Mouse (Mus musculus) lung, postnatal 25 days (tissue): ENCODE measurements around the gene Sez6l.

Experiments used
- DNase-seq: peaks from one replicate; pipeline ENCODE4 v3.0.0; 2022; ENCODE audit warnings: low spot score

Sez6l gene

GRCm38 (mm10) chr5:112384805-112385472 lies 192.0 kb downstream of the Sez6l start:
- DNase-seq: no peak

- peak; percentile 34 for DNase-seq
These were observed 194.2 kb downstream of the Sez6l start for GRCm38 (mm10) chr5:112382641-112383330.

GRCm38 (mm10) chr5:112382042-112382441 lies 194.9 kb downstream of the Sez6l start:
- DNase-seq: no peak

- DNase-seq: no peak
These were observed 195.8 kb downstream of the Sez6l start for GRCm38 (mm10) chr5:112381154-112381553.

- no peak for DNase-seq
These were observed 198.3 kb downstream of the Sez6l start for GRCm38 (mm10) chr5:112378716-112379115.

- no peak for DNase-seq
These were observed 199.6 kb downstream of the Sez6l start for GRCm38 (mm10) chr5:112377380-112377779.

- DNase-seq: no peak
These were observed 200.9 kb downstream of the Sez6l start for GRCm38 (mm10) chr5:112376111-112376510.

GRCm38 (mm10) chr5:112371933-112372332 lies 205.1 kb downstream of the Sez6l start:
- no peak for DNase-seq

GRCm38 (mm10) chr5:112370236-112370813 lies 206.7 kb downstream of the Sez6l start:
- no peak for DNase-seq

- no peak for DNase-seq
These were observed 207.7 kb downstream of the Sez6l start for GRCm38 (mm10) chr5:112369326-112369725.
